Mouse (Mus musculus): ENCODE results near the gene Grwd1. TPM values are rescaled to one million over a fixed set of nuclear protein-coding genes. Genes with fewer than 3 reads are reported as not detected.

Grwd1 gene
- polyA plus RNA-seq (2014; fragmentation: Illumina TruSeq; extraction: RNeasy Lipid Tissue Mini Kit (QIAGEN cat#74804); ENCODE audit: low read depth, low replicate concordance), result 1.0 TPM

GRCm38 (mm10) chr7:45830427-45831127 lies at the start of gene Grwd1:
Gene Grwd1, minus strand, starts transcription at chr7:45830944.

DNA sequence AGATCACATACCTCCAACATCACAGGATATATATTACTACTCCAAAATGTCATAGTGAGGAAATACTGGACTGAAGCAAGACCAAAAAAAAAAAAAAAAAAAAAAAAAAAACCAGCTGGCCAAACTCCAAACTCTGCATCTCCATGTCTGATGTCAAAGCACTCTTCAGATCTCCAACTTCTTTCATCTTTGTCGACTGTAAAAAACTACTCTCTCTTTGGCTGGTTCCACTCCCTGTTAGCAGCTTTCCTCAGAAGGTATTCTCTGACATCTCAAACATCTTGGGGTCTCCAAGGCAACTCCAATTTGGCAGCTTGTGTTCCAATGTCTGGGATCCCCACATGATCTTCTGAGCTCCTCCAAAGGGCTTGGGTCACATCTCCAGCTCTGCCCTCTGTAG lies 47.5 kb upstream of the Grwd1 start, which contains the start of gene Grin2d:
Gene Grin2d (minus strand): TSS at position 101 of the 400 bp plus-strand sequence.

DNA sequence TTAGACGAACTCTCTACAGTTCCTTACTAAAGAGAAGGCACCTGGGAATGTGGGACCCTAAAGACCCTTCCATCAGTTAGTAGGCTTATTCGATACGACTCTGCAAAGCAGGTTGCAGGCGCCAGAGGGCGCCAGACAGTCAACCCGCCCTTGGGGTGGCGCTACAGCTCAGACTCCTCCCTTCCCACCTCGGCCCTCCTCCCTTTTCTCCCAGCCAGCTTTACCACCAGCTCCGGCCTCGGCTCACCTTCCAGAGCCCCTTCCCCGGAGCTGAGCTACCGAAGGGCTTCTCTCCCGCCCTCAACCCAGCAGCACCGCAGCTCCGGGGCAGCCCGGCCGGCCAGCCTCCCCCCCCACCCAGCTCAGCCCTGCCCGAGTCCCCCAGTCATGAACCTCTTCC lies 41.9 kb upstream of the Grwd1 start, which contains the start of gene Kdelr1:
Gene Kdelr1 (plus strand): TSS at position 149 of the 400 bp plus-strand sequence.

DNA sequence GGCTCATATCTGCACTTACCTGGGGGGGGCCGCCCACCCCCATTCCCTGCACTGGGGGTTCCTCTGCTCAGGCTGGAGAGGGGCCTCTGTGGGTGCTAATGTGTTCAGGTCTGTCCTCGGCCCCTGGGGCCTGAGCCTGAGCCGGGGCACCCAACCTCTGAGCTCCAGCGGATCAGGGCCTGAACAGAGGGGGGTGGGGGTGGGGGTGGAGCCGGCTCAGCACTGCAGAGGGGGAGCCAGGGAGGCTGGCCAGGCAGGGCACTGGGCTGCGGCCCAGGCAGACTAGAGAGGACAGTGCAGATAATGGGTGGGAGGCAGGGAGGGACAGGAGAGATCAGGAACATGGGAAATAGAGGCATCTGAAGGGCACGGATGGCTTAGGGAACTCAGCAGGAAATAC lies 6.1 kb downstream of the Grwd1 start, which contains the start of gene Kcnj14:
Gene Kcnj14 (minus strand): TSS at position 185 of the 400 bp plus-strand sequence.

GRCm38 (mm10) chr7:45813787-45814779 lies 16.7 kb downstream of the Grwd1 start, which contains the start of gene Cyth2:
Gene Cyth2, minus strand, starts transcription at chr7:45814581.

DNA sequence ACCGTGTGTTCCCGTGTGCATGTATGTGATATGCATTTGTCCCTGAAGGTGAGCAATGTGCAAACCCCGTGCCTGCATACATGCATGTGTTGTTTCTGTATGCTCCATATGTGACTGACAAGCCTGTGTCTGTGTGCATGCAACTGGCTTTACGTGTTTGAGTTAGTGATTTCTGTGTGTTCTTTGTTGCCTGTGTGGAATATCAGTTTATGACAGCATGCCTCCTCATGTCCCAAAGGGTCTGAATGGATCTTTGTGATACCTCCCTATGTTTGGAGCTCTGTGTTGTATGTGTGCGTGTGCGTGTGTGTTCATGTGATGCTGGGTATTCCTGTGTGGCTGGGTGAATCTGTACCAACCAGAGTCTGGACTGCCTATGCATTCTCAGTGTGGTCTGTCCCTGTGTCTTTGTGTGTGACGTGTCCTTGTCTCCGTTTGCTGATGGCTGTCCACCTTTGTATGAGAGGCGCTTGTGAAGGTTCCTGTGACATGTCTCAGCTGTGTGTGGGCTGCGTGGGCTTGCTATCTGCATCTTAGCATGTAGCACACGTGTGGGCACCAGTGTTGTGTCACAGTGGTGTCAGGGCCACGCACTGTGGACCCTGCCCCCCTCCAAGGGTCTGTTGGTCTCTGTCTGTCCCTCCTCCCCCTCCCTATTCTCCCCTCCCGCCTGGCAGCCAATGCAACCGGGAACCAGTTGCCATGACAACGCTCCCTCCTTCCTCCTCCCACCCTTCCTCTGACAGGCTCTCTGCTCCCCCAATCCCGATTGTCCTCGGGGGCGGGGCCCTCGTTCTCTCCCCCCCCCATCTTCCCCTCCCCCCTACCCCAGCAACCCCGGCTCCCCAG lies 46.0 kb downstream of the Grwd1 start, which contains the start of gene Sult2b1:
Gene Sult2b1 (minus strand): TSS at position 146 of the 849 bp plus-strand sequence.

DNA sequence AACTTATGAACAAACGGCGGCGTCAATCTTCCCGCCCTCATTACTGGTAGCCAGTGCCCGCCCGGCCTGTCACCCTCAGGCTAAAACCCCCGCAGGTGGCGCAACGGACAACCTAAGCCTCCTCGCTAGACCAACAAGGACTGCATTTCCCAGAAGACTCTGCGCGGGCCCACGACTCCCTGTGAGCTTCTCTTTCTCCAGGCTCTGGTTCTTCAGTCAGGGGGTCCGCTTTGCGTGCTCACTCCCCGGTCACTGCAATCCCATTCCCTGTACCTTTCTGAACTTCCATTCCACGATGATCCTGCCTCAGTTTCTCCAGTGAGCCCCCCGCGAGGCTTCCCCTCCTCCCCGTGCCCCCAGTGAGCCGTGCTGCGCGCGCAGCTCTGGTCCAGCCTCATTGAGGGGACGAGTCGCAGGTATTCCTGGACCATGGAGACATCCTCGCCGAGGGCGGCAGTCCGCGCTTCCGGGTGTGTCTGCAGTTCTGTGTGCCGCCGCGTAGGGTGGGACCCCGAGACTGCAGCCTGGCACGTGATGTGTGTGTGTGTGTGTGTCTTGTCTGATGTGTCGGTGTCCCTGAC lies 47.1 kb downstream of the Grwd1 start, which contains the start of gene Lmtk3:
Gene Lmtk3 (plus strand): TSS at position 228 of the 581 bp plus-strand sequence.

Other genes starting within 250 kb of the Grwd1 start
- not detected for gene Fgf21, start 215.5 kb downstream of the Grwd1 start, polyA plus RNA-seq (2014; fragmentation: Illumina TruSeq; extraction: RNeasy Lipid Tissue Mini Kit (QIAGEN cat#74804); ENCODE audit: low read depth, low replicate concordance)
- gene Fut1, start 213.7 kb downstream of the Grwd1 start, polyA plus RNA-seq (2014; fragmentation: Illumina TruSeq; extraction: RNeasy Lipid Tissue Mini Kit (QIAGEN cat#74804); ENCODE audit: low read depth, low replicate concordance), result 0.16 TPM
- gene Izumo1, start 209.1 kb downstream of the Grwd1 start, polyA plus RNA-seq (2014; fragmentation: Illumina TruSeq; extraction: RNeasy Lipid Tissue Mini Kit (QIAGEN cat#74804); ENCODE audit: low read depth, low replicate concordance), result not detected
- not detected for gene Rasip1, start 203.5 kb downstream of the Grwd1 start, polyA plus RNA-seq (2014; fragmentation: Illumina TruSeq; extraction: RNeasy Lipid Tissue Mini Kit (QIAGEN cat#74804); ENCODE audit: low read depth, low replicate concordance)
- gene Mamstr, start 191.0 kb downstream of the Grwd1 start, polyA plus RNA-seq (2014; fragmentation: Illumina TruSeq; extraction: RNeasy Lipid Tissue Mini Kit (QIAGEN cat#74804); ENCODE audit: low read depth, low replicate concordance), result not detected
- gene Fut2, start 164.6 kb downstream of the Grwd1 start, polyA plus RNA-seq (2014; fragmentation: Illumina TruSeq; extraction: RNeasy Lipid Tissue Mini Kit (QIAGEN cat#74804); ENCODE audit: low read depth, low replicate concordance), result not detected
- not detected for gene Ntn5, start 146.9 kb downstream of the Grwd1 start, polyA plus RNA-seq (2014; fragmentation: Illumina TruSeq; extraction: RNeasy Lipid Tissue Mini Kit (QIAGEN cat#74804); ENCODE audit: low read depth, low replicate concordance)
- not detected for gene Sec1, start 136.5 kb downstream of the Grwd1 start, polyA plus RNA-seq (2014; fragmentation: Illumina TruSeq; extraction: RNeasy Lipid Tissue Mini Kit (QIAGEN cat#74804); ENCODE audit: low read depth, low replicate concordance)
- not detected for gene Car11, start 131.1 kb downstream of the Grwd1 start, polyA plus RNA-seq (2014; fragmentation: Illumina TruSeq; extraction: RNeasy Lipid Tissue Mini Kit (QIAGEN cat#74804); ENCODE audit: low read depth, low replicate concordance)
- 1.5 TPM for gene Dbp, start 125.9 kb downstream of the Grwd1 start, polyA plus RNA-seq (2014; fragmentation: Illumina TruSeq; extraction: RNeasy Lipid Tissue Mini Kit (QIAGEN cat#74804); ENCODE audit: low read depth, low replicate concordance)
- 0.65 TPM for gene Rpl18, start 115.5 kb downstream of the Grwd1 start, polyA plus RNA-seq (2014; fragmentation: Illumina TruSeq; extraction: RNeasy Lipid Tissue Mini Kit (QIAGEN cat#74804); ENCODE audit: low read depth, low replicate concordance)
- gene Sphk2, start 112.9 kb downstream of the Grwd1 start, polyA plus RNA-seq (2014; fragmentation: Illumina TruSeq; extraction: RNeasy Lipid Tissue Mini Kit (QIAGEN cat#74804); ENCODE audit: low read depth, low replicate concordance), result 0.32 TPM
- gene Fam83e, start 109.7 kb downstream of the Grwd1 start, polyA plus RNA-seq (2014; fragmentation: Illumina TruSeq; extraction: RNeasy Lipid Tissue Mini Kit (QIAGEN cat#74804); ENCODE audit: low read depth, low replicate concordance), result not detected
- not detected for gene Spaca4, start 105.1 kb downstream of the Grwd1 start, polyA plus RNA-seq (2014; fragmentation: Illumina TruSeq; extraction: RNeasy Lipid Tissue Mini Kit (QIAGEN cat#74804); ENCODE audit: low read depth, low replicate concordance)
- gene Lmtk3, start 47.2 kb downstream of the Grwd1 start, polyA plus RNA-seq (2014; fragmentation: Illumina TruSeq; extraction: RNeasy Lipid Tissue Mini Kit (QIAGEN cat#74804); ENCODE audit: low read depth, low replicate concordance), result not detected
- not detected for gene Sult2b1, start 46.3 kb downstream of the Grwd1 start, polyA plus RNA-seq (2014; fragmentation: Illumina TruSeq; extraction: RNeasy Lipid Tissue Mini Kit (QIAGEN cat#74804); ENCODE audit: low read depth, low replicate concordance)
- gene Cyth2, start 16.4 kb downstream of the Grwd1 start, polyA plus RNA-seq (2014; fragmentation: Illumina TruSeq; extraction: RNeasy Lipid Tissue Mini Kit (QIAGEN cat#74804); ENCODE audit: low read depth, low replicate concordance), result 10.8 TPM
- gene Kcnj14, start 6.2 kb downstream of the Grwd1 start, polyA plus RNA-seq (2014; fragmentation: Illumina TruSeq; extraction: RNeasy Lipid Tissue Mini Kit (QIAGEN cat#74804); ENCODE audit: low read depth, low replicate concordance), result not detected
- 78.5 TPM for gene Kdelr1, start 41.8 kb upstream of the Grwd1 start, polyA plus RNA-seq (2014; fragmentation: Illumina TruSeq; extraction: RNeasy Lipid Tissue Mini Kit (QIAGEN cat#74804); ENCODE audit: low read depth, low replicate concordance)
- not detected for gene Grin2d, start 47.4 kb upstream of the Grwd1 start, polyA plus RNA-seq (2014; fragmentation: Illumina TruSeq; extraction: RNeasy Lipid Tissue Mini Kit (QIAGEN cat#74804); ENCODE audit: low read depth, low replicate concordance)
- not detected for gene Syngr4, start 65.8 kb upstream of the Grwd1 start, polyA plus RNA-seq (2014; fragmentation: Illumina TruSeq; extraction: RNeasy Lipid Tissue Mini Kit (QIAGEN cat#74804); ENCODE audit: low read depth, low replicate concordance)
- gene Tmem143, start 66.0 kb upstream of the Grwd1 start, polyA plus RNA-seq (2014; fragmentation: Illumina TruSeq; extraction: RNeasy Lipid Tissue Mini Kit (QIAGEN cat#74804); ENCODE audit: low read depth, low replicate concordance), result 1.9 TPM
- gene Emp3, start 90.5 kb upstream of the Grwd1 start, polyA plus RNA-seq (2014; fragmentation: Illumina TruSeq; extraction: RNeasy Lipid Tissue Mini Kit (QIAGEN cat#74804); ENCODE audit: low read depth, low replicate concordance), result 0.73 TPM
- gene Ccdc114, start 93.1 kb upstream of the Grwd1 start, polyA plus RNA-seq (2014; fragmentation: Illumina TruSeq; extraction: RNeasy Lipid Tissue Mini Kit (QIAGEN cat#74804); ENCODE audit: low read depth, low replicate concordance), result 0.40 TPM
- gene Abcc6, start 199.4 kb upstream of the Grwd1 start, polyA plus RNA-seq (2014; fragmentation: Illumina TruSeq; extraction: RNeasy Lipid Tissue Mini Kit (QIAGEN cat#74804); ENCODE audit: low read depth, low replicate concordance), result not detected
- 3.2 TPM for gene Nomo1, start 202.8 kb upstream of the Grwd1 start, polyA plus RNA-seq (2014; fragmentation: Illumina TruSeq; extraction: RNeasy Lipid Tissue Mini Kit (QIAGEN cat#74804); ENCODE audit: low read depth, low replicate concordance)

Measured in kidney, adult 10 weeks (tissue).